Mouse (Mus musculus) testis, postnatal 14 days (tissue): ENCODE data around the gene Pitpnc1.
A peak's percentile ranks its signal among the peaks of the same experiment; 100 is the strongest.

Experiments used
- DNase-seq: peaks from one replicate; pipeline ENCODE4 v3.0.0; 2021; ENCODE audit warnings: low spot score

Pitpnc1 gene

DNA sequence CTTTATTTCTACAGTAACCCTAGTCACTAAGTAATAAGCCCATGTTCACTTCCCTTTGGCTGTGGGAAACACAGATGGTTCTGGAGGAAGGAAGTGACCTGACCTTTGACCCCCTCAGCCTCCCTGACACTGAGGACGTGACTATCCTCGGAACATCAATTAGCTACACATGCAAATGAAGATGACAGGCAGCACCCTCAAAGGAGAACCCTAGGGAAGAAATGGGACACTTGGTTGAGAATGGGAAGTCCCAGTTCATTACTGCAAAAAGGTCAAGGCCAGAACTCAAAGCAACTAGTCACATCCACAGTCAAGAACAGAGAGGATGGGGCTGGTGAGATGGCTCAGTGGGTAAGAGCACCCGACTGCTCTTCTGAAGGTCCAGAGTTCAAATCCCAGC, 29.4 kb downstream of the Pitpnc1 start:
- DNase-seq: no peak

DNA sequence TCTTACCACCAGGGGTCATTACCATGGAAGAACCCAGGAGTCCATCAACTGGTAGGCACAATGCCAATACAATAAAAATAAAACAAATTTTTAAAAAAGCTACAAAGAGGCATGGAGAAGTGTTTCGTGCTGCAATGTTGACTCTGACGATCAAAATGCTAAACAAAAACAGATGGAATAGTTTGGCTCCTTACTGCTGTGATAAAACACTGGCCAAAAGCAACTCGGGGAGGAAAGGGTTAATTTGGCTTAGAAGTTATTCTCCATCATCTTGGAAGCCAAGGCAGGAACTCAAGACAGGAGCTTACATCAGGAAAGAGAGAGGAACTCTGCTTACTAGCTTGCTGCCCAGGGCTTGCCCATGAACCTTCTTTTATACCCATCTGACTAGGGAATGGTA, 32.4 kb downstream of the Pitpnc1 start:
- no peak for DNase-seq

DNA sequence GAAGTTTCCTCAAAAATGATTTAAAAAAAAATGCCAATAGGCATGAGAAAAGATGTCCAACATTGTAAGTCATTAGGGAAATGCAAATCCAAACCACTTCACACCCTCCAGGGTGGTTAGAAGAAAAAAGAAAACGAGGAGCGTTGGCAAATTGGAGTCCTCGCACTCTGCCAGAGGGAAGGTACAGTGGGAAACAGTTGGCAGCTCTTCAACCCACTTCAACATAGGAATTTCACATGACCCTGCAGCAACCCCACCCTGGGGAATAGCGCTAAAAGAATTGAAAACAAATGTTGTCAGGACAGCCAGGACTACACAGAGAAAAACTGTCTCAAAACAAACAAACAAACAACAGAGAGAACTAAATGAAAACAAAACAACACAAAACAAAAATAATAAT, 32.8 kb downstream of the Pitpnc1 start:
- no peak for DNase-seq

DNA sequence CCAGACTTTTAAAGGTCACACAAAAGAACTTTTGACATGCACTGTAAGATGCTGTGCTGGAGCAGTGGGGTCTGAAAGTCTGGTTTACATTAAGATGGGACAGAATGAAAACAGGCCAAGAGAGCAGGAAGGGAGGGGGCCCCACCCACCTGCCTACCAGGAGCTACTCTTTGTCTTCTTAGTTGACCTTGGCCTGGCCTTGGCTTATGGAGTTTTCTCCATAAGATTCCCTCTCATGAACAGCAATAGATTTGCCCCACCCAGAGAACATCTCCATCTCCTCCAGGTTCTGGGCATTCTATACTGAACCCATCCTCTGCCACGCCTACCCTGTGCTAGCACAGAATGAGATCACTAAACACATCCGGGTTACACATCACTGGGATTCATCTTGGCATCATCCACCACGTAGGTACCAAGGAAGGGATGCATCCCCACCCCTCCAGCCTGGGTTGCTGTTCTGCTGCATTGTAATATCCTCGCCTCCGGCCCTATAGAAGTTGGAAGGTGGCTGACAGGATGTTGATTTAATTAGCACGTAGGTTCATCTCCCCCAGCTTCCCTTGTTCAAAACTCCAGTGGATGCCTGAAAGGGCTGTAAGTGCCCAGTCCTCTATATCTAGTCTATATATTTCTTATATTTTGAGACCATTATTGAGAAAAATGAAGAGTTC, 34.6 kb downstream of the Pitpnc1 start:
- DNase-seq: no peak

DNA sequence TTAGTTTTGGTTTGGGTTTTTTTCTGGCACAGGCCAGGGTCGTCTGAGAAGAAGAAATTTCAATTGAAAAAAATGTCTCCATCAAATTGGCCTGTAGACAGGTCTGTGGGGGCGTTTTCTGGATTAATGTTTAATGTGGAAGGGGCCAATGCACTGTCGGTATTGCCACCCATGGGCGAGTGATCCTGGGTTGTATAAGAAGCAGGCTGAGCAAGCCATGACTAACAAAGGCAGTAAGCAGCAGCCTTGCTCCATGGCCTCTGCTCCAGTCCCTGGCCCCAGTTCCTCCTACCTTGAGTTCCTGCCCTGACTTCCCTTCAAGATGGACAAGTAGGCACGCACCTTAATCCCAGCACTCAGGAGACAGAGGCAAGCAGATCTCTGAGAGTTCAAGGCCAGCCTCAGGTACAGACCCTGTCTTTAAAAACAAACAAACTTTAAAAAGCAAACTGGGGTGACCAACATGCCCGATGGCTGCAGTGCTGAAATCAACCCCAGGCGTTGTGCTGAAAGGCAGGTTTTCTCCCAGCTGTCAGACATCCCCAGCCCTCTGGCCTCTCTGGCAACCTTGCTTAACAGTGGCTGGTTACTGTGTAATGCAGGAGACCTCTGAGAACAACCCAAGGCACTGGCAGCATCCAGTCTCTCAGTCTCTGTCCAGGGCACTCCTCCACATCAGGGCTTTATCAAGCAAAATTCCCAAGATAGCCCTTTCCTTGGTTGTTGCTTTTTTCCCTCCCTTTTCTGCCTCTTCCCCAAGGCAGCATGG, 39.1 kb downstream of the Pitpnc1 start:
- peak; percentile 35 for DNase-seq

DNA sequence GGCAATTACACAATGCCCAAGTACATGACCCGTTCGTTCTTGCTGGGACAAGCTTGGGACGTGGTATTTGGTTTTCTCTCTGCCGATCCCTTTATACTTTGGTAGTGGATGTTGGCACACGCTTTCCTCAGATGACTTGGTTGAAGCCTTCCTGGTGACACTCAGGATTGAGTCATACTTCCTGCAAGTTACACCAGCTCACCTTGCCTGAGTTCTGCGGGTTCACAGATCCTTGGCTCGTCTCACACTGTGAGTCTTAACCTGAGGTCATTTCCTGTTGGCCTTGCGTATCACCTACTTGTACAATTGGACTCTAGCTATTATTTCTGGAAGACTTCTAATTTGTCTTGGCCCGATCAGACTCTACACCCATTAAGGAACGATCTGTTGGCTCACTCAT, 42.5 kb downstream of the Pitpnc1 start:
- DNase-seq: no peak

DNA sequence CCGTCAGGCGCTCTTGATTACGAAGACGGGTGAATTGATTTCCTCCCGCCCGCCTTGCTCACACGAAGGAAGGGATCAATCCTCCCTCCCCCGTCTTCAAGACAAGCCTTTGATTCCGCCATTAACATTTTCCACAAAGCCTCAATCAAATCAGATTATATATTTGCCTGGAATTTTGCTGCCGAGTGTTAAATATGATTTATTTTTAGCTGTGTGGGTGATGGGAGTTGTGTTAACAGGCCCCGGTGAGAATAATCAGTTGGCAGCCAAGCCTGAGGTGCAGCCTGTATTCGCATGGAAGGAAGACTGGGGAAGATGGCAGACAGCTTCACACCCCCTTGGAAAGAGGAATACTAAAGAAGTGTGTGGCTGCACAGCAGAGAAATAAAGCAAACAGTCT, 46.3 kb downstream of the Pitpnc1 start:
- DNase-seq: no peak

DNA sequence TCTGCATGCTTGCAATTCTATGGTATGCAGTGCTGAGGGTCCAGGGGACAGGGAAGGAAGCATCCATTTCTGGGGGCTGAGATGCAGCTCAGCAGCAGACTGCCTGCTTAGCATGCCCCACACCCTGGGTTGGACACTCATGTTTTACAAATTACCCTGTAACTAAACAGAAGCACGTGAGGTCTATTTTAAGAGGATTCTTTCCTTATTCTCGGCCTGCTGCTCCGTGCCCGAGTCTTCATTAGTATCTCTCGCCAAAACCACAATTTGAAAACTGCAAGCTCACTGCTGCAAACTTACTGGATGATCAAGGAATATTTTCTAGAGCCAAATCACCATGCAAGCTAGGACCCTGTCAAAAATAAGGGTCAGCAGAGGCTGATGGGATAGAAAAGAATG, 48.1 kb downstream of the Pitpnc1 start:
- DNase-seq: no peak

DNA sequence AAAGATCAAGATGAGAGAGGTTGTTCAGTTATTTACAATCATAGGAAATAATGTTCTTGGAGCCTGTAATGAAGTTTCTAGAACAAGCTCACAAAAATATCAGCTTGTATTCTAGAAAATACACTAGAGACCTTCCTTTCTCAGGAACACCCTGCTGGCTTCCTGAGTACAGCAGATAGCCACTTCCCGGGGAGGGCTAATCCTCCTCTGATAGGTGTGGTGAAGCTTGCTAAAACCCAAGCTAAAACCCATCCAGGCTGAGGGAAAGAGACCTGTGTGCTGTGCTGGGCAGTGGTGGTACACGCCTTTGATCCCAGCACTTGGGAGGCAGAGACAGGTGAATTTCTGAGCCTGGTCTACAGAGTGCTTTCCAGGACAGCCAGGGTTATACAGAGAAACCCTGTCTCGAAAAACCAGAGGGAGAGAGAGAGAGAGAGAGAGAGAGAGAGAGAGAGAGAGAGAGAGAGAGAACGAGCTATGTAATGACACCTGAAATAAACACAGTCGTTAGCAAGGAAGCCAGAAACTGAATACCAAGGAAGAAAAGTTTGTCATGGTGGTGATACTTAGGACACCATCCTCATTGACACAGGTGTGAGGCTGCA, 48.6 kb downstream of the Pitpnc1 start:
- DNase-seq: no peak

DNA sequence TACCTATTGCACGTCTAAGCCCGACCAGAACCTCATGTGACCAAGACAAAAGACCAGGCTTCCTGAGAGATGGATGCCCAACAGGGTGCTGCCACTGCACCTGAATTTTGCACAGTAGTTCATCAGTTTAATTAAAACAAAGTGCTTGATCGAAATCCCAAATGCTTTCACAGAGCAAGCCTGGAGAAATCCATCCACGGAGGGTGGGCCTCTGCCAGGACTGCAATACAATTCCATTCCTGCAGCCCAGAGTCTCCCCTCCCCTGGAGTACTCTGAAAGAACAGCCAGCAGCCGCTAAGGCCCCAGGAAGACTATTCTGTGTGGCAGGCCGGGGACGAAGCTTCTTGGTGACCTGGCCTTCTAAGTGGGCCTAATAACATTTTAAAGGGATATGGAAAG, 50.6 kb downstream of the Pitpnc1 start:
- no peak for DNase-seq

DNA sequence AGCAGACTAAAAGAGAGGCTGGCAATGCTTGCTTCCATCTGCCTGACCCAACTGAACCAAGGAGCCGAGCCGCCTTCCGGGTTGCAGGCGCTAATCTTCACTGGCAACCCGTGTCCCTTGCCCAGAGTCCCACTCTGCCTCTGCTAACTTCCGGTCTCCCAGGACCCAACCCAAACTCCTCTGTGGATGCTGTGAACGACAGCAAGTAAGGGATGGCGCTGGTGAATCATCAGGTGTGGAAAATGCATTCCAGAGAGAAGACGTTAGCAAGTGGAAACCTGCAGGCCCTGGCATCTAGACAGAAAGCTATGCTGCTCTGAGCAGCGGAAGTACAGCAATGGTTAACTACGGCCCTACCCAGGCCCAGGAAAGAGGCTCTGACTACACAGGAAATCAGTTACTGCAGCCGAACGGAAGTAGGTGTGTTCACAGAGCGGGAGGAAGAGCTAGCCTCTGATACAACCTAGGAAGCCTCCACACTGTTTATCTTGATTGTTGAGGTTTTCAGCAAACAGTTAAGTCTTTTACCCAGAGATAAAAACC, 53.4 kb downstream of the Pitpnc1 start:
- no peak for DNase-seq

DNA sequence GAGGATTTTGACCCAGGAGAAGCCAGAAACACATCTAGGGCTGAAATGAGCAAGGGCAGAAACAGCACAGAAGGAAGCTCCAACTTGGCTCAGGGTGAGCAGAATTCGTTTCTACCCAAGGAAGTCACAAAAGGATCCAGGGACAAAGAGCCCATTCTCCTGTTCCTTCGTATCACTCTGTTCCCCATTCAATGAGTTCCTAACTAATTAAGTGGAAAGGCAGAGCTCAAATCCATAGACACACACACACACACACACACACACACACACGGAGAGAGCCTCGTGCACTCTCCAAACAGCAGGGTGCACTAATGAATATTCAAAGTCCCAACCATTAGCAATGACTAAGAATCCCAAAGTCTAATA, 54.0 kb downstream of the Pitpnc1 start:
- DNase-seq: no peak

DNA sequence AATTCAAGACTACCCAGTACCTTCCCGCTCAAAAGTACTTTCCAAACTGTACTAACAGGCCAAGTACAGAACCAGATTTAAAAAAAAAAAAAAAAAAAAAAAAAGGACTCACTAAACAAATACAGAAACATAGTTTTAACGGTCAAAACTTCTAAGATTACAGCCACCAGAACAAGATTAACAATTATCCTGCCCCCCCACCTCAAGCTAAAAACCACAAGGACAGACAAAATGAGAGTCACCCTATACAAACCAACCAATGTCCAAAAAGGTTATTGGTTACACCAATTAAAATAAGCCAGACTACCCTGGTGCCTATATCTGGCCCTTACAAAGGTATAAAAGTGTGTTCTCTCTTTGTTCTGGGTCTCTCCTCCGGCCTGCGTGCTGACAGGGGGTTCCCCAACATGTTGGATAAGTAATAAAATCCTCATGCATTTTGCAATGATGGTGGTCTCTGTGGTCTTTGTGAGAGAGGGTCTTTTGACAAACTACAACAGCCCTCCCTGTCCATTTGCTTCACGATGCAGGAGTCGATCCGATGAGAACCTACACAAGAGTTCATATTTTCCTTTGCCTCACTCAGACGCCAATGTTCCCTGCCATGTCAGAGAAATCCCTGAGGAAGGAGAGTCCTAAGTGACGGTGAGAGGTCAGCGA, 54.5 kb downstream of the Pitpnc1 start:
- no peak for DNase-seq

DNA sequence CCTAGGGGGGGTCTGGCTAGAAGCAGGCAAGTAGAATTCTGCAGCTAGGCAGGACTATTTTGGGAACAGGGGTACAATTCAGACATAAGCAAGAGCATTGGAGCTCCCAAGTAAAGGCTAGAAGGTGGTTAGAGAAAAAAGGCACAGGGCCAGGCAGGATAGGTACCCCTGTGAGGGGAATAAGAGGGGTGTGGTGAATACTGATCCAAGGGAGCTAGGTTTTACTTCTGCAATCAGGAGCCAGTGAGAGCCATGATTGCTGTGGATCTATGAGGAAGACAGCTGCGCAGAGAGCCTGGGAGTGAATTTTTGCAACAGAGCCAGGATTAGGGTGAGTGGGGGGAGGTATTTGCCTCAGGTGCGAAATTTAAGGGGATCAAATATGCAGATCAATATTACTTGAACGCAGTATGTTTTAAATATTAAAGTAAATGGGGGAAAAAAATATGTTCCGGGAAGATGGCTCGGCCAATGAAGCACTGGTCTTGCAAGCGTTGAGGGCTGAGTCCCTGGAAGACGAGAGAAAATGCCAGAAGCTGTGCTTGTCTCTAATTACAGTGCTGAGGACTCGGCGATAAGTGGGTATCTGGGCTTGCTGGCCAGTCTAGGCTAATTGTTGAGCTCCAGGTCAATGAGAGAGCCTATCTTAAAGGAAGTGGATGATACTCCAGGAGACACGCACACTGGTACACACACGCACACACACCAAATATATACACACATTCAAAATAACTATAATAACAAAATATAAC, 55.3 kb downstream of the Pitpnc1 start:
- DNase-seq: no peak

DNA sequence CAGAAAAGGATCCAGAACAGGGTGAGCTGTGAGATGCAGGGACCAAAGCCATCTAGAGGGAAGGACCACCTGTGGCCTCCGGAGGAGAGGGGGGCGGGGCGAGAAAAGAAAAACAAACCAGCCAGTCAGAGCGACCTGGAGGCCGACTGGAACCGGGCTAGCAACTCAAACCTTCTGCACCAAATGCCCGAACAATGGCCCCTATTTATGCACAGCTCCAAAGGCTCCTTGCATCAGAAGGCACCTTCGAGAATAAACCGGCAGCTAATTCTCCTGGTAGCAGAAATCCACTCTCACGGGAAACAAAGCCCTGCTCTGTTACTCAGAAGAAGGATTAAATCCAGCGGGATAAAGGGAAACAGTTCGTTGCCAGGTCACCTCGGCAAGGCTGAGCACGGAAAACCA, 57.2 kb downstream of the Pitpnc1 start:
- DNase-seq: no peak

DNA sequence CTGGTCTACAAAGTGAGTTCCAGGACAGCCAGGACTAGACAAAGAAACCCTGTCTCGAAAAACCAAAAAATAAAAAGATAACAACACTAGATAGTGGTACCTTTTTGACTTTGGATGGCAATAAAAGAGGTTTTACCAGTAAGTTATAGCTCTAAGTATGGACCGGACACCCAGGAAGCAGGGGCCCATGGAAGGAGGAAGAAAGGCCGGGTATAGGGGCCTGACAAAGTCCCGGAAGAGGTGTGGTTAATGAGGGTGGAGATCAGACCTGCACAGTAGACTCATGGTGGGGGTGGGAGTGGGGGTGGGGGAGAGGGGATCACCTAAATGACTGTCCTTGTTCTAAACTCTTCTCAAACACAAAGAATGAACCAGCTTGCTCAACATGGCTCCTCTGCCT, 58.4 kb downstream of the Pitpnc1 start:
- DNase-seq: no peak

DNA sequence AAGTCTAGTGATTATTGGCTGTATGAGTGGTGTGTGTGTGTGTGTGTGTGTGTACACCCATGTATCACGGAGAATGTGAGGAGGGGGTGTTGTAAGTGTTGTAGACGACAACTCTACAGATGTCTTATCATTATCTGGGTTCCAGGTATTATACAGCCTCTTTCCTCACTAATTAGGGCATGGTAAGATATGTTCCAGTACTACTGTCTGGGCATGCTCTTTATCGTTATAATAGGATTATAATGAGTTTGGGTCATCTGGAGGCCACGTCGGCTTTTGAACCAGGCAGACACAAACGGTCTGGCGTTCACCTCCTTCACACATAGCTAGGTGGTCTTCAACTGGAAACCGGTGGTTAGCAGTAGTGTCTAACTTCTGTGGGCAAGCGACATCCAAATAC, 58.9 kb downstream of the Pitpnc1 start:
- DNase-seq: no peak

DNA sequence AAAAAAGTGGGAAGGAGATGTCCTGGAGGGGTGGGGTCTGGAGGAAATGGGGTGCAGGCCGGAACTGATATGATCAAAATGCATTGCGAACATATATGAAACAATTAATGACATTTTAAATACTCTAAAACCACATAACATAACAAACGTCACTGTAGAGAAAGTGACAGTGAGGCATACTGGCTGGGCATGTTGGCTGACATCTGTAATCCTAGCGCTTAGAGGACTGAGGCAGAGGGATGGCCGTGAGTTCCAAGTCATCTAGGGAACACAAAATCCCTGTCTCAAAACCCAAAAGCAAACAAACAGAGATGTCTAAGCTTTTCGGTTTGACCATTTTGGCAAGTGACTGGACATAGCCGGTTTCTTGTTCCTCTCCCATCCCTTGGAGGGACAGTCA, 59.7 kb downstream of the Pitpnc1 start:
- DNase-seq: no peak

DNA sequence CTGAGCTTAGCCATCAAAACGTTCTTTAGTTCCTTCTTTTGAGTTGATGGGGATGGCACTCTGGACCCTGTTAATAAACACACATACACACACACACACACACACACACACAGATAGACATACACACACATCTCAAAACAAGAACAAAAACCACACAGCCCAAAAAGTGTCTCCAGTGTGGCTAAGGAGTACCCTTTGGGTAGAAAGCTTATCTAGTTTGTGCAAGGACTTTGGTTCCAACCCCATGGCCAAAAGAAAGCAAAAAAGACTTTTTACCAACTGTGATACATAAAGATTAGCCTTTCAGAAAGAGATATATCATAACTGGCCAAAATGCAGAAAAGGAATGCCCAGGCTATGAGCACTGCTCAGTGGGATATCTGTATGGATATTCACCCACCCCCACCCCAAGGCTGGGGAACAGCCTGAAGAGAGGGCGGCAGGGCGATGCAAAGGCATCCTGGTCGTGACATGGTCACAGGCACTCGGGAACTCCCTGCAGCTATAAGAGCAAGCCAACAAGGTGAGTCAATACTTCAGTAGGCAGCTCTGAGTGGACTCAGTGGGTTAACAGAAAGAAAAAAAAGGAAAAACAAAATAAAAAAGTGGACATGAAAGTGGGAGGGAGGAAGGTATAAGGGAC, 60.3 kb downstream of the Pitpnc1 start:
- no peak for DNase-seq

DNA sequence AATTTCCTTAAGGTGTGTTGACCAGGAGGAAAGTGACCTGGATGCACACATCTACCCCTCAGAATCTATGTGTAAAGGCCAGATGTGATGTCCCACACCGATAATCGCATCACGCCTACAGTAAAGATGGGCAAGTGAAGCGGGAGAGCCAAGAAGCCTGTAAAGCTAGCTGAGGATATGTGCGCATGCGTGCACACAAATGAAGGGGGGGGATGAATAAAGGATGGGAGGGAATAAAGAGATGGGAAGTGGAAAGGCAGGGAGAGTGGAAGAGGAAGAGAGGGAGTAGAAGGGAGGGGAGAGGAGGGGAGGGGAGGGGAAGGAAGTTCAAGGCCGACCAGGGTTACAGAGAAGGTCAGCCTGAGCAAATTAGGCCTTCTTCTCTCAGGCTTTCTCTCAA, 61.6 kb downstream of the Pitpnc1 start:
- DNase-seq: no peak

DNA sequence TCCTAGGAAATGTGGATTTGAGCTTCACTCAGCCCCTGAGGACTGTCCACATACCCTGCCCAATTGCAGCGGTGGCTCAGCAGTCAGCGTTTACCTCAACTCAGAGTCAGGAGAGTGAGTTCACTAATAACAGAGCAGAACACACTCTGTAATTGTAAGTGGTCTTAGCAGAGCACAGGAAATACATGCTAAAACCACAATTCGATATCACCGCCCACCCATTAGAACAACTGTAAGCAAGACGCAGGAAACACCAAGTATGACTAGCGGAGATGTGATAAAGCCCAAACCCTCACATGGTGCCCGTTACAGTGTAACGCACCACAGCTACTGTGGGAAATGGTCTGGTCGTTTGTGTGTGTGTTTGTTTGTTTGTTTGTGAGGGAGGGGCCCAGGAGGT, 62.8 kb downstream of the Pitpnc1 start:
- DNase-seq: no peak
